Comparison of ENCODE assay signal across 10 mouse cellular contexts in the genomic region with DNA sequence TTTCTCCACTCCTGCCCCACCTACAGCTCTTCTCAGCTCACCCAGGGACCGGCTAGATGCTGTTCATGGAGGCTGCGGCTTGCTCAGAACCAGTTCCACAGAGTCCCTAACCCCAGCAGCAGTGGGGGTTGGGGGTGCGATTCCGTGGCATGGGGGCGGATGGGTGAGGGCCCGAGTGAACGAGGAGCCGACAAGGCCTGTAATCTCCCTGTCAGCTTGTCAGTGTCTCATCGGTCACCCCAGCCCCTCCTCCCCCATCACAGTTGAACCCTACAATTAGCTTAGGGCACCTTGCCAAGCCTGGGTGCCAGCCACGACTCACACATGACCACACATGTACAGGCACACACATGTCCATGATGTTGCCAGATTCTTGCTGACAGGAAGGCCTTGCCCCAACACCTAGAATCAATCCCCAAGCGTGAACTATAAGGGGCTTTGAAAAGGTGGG. TPM values are rescaled to one million over a fixed set of nuclear protein-coding genes. Genes with fewer than 3 reads are reported as not detected.
DNase-seq lines count a peak whose midpoint lies in the region; ATAC-seq and TF ChIP-seq lines count a peak whose summit lies in the region.
"Had no signal": no experiment of that assay in that cellular context is flagged by ENCODE, and none has a peak within 500 bp of the region (broad histone marks: within the 10 kb centered on the region; RNA-seq: fewer than 3 reads in every experiment).

No protein-coding gene starts in this region.

- no peaks in the 10 kb centered on the region for H3K9me3 ChIP-seq in liver, embryonic 11.5 days (ENCODE audit: control insufficient read depth, low read length)
- no peaks in the 10 kb centered on the region for H3K9me3 ChIP-seq in liver, postnatal 0 days (ENCODE audit: low read length)
- no peaks in the 10 kb centered on the region for H3K9me3 ChIP-seq in kidney, postnatal 0 days (replicated peaks; ENCODE audit: low read length)

- no peak for TF ChIP-seq CTCF in liver, postnatal 0 days (IDR thresholded peaks at IDR 0.05; ENCODE audit: low read depth)
- TF ChIP-seq CTCF in kidney, postnatal 0 days (IDR thresholded peaks at IDR 0.05; ENCODE audit: low read depth) = no peak
- TF ChIP-seq CTCF in small intestine, adult 2 months (IDR thresholded peaks at IDR 0.05; ENCODE audit: extremely low read depth, insufficient read length, insufficient replicate concordance, low read depth, low read length) = no peak

- peaks cover 70% of the 10 kb centered on the region for H3K4me1 ChIP-seq in liver, embryonic 11.5 days (replicated peaks; ENCODE audit: control insufficient read depth, insufficient read depth, low read length)
- H3K4me1 ChIP-seq in liver, postnatal 0 days (ENCODE audit: insufficient read depth) = peaks cover 77% of the 10 kb centered on the region
- H3K4me1 ChIP-seq in kidney, postnatal 0 days (replicated peaks; ENCODE audit: insufficient read depth, low read length) = peaks cover 75% of the 10 kb centered on the region
- peaks cover 55% of the 10 kb centered on the region for H3K4me1 ChIP-seq in small intestine, adult 2 months (ENCODE audit: control insufficient read depth, insufficient read depth, insufficient read length, low read length)

- peak overlapping the region; percentile 14; the same call in 1 of the 2 replicates for H3K27ac ChIP-seq in liver, embryonic 11.5 days (ENCODE audit: low read depth, low read length)
- H3K27ac ChIP-seq in liver, postnatal 0 days (ENCODE audit: low read depth) = no peak overlapping the region
- peak overlapping the region; percentile 62 for H3K27ac ChIP-seq in kidney, postnatal 0 days
- peak overlapping the region; percentile 17; the same call in 1 of the 2 replicates for H3K27ac ChIP-seq in small intestine, adult 2 months (ENCODE audit: insufficient read depth, low read depth, low read length)

- peaks cover 33% of the 10 kb centered on the region for H3K27me3 ChIP-seq in liver, embryonic 11.5 days (replicated peaks; ENCODE audit: control insufficient read depth, insufficient read depth, low read length)
- peaks cover 14% of the 10 kb centered on the region; the same call in 1 of the 2 replicates for H3K27me3 ChIP-seq in liver, postnatal 0 days (ENCODE audit: insufficient read depth, low read length)
- no peaks in the 10 kb centered on the region for H3K27me3 ChIP-seq in kidney, postnatal 0 days (ENCODE audit: insufficient read depth, low read length)
- H3K27me3 ChIP-seq in small intestine, adult 2 months (ENCODE audit: control insufficient read depth, insufficient read depth, low read length) = no peaks in the 10 kb centered on the region

- TF ChIP-seq POLR2A in small intestine, adult 2 months (IDR thresholded peaks at IDR 0.05; ENCODE audit: low read depth, low read length) = no peak

- H3K9ac ChIP-seq in liver, embryonic 11.5 days (ENCODE audit: low read depth, low read length) = no peak overlapping the region
- no peak overlapping the region for H3K9ac ChIP-seq in liver, postnatal 0 days (replicated peaks)
- H3K9ac ChIP-seq in kidney, postnatal 0 days (ENCODE audit: low read depth, low read length) = no peak overlapping the region; the same call in 1 of the 2 replicates

- TF ChIP-seq EP300 in liver, postnatal 0 days (IDR thresholded peaks at IDR 0.05; ENCODE audit: low read depth) = no peak

- H3K36me3 ChIP-seq in liver, embryonic 11.5 days (ENCODE audit: control insufficient read depth, insufficient read depth, low read length) = no peaks in the 10 kb centered on the region
- no peaks in the 10 kb centered on the region for H3K36me3 ChIP-seq in liver, postnatal 0 days (replicated peaks; ENCODE audit: insufficient read depth, low read length)
- H3K36me3 ChIP-seq in kidney, postnatal 0 days (ENCODE audit: insufficient read depth, low read length) = no peaks in the 10 kb centered on the region
- no peaks in the 10 kb centered on the region for H3K36me3 ChIP-seq in small intestine, adult 2 months (ENCODE audit: control insufficient read depth, insufficient read depth, low read length)

- 54% methylated on average over 11 of the region's 11 CpGs for WGBS in liver, embryonic 11.5 days
- 62% methylated on average over 11 of the region's 11 CpGs for WGBS in liver, postnatal 0 days (ENCODE audit: insufficient replicate concordance)
- WGBS in kidney, postnatal 0 days = 49% methylated on average over 11 of the region's 11 CpGs
- 57% methylated on average over 11 of the region's 11 CpGs for WGBS in small intestine, adult 2 months

- ATAC-seq in liver, embryonic 11.5 days (replicated peaks; ENCODE audit: low FRiP score) = no peak
- no peak for ATAC-seq in liver, postnatal 0 days
- ATAC-seq in kidney, postnatal 0 days (replicated peaks; ENCODE audit: low FRiP score, low read depth) = no peak
- ATAC-seq in megakaryocyte-erythroid progenitor cell, adult 5-6 weeks (replicated peaks; ENCODE audit: low FRiP score, low TSS enrichment, poor library complexity, severe bottlenecking) = no peak

- H3K4me2 ChIP-seq in liver, embryonic 11.5 days = 0 out of 2 replicates have a peak overlapping the region, but pooled peaks have one; percentile 17
- H3K4me2 ChIP-seq in liver, postnatal 0 days (ENCODE audit: low read depth, low read length) = no peak overlapping the region
- peak overlapping the region; percentile 7; the same call in 1 of the 2 replicates for H3K4me2 ChIP-seq in kidney, postnatal 0 days (ENCODE audit: low read length)

- H3K4me3 ChIP-seq in liver, embryonic 11.5 days (ENCODE audit: low read depth, low read length) = no peak overlapping the region
- no peak overlapping the region for H3K4me3 ChIP-seq in liver, postnatal 0 days (ENCODE audit: low read depth, low read length)
- H3K4me3 ChIP-seq in kidney, postnatal 0 days (replicated peaks; ENCODE audit: low read depth, low read length) = no peak overlapping the region
- no peak overlapping the region for H3K4me3 ChIP-seq in small intestine, adult 2 months (ENCODE audit: low read depth, low read length)

- peak; percentile 55 for DNase-seq in cerebellum, adult 11 months
- no peak for DNase-seq in cerebellum, postnatal 36 days
- DNase-seq in liver, embryonic 11.5 days (ENCODE audit: low spot score) = no peak
- no peak for DNase-seq in liver, postnatal 0 days
- DNase-seq in kidney, postnatal 0 days (ENCODE audit: low spot score) = no peak
- no peak for DNase-seq in gastrocnemius, postnatal 10 days
- DNase-seq: gastrocnemius, postnatal 36 days had no signal

RNA-seq across cellular contexts. Expression of gene Plxnb2, which starts 5.7 kb away (rescaled TPM):
- polyA plus RNA-seq in liver, embryonic 11.5 days (2014; fragmentation: Nextera tagmentation; extraction: Ambion mirVana) = 70.5 and 78.3 TPM in 2 replicates
- 27.2 and 29.7 TPM in 2 replicates for polyA plus RNA-seq in liver, postnatal 0 days (2015; fragmentation: Nextera tagmentation; extraction: Ambion mirVana)
- 126 and 130 TPM in 2 replicates for polyA plus RNA-seq in kidney, postnatal 0 days (2015; fragmentation: Nextera tagmentation; extraction: Ambion mirVana)
- 213 and 376 TPM in 2 replicates for polyA plus RNA-seq in small intestine, adult 2 months (2012; rRNA removed)
- total RNA-seq in megakaryocyte-erythroid progenitor cell, adult 5-6 weeks (2014; fragmentation: Nextera tagmentation) = 2.3 and 3.6 TPM in 2 replicates
- total RNA-seq in megakaryocyte-erythroid progenitor cell, adult 5-6 weeks (2017) = 0.34 and 1.7 TPM in 2 replicates
- 10 to 100 TPM; 28.9 to 43.0 TPM for total RNA-seq in gastrocnemius, postnatal 10 days (2021)

RNA-seq across cellular contexts. Expression of gene Dennd6b, which starts 21.4 kb away (rescaled TPM):
- 9.5 and 10.5 TPM in 2 replicates for polyA plus RNA-seq in liver, embryonic 11.5 days (2014; fragmentation: Nextera tagmentation; extraction: Ambion mirVana)
- 2.6 and 2.7 TPM in 2 replicates for polyA plus RNA-seq in liver, postnatal 0 days (2015; fragmentation: Nextera tagmentation; extraction: Ambion mirVana)
- polyA plus RNA-seq in kidney, postnatal 0 days (2015; fragmentation: Nextera tagmentation; extraction: Ambion mirVana) = 10.4 and 11.7 TPM in 2 replicates
- polyA plus RNA-seq in small intestine, adult 2 months (2012; rRNA removed) = 7.1 and 10.6 TPM in 2 replicates
- total RNA-seq in megakaryocyte-erythroid progenitor cell, adult 5-6 weeks (2014; fragmentation: Nextera tagmentation) = 9.8 and 14.1 TPM in 2 replicates
- 1.3 and 4.6 TPM in 2 replicates for total RNA-seq in megakaryocyte-erythroid progenitor cell, adult 5-6 weeks (2017)
- total RNA-seq in gastrocnemius, postnatal 10 days (2021) = 1 to 10 TPM; 4.5 to 7.0 TPM

RNA-seq across cellular contexts. Expression of gene Mapk11, which starts 25.5 kb away (rescaled TPM):
- 3.3 and 4.4 TPM in 2 replicates for polyA plus RNA-seq in liver, embryonic 11.5 days (2014; fragmentation: Nextera tagmentation; extraction: Ambion mirVana)
- polyA plus RNA-seq in liver, postnatal 0 days (2015; fragmentation: Nextera tagmentation; extraction: Ambion mirVana) = 0.66 and 0.81 TPM in 2 replicates
- polyA plus RNA-seq in kidney, postnatal 0 days (2015; fragmentation: Nextera tagmentation; extraction: Ambion mirVana) = 7.5 and 9.3 TPM in 2 replicates
- 2.3 and 3.2 TPM in 2 replicates for polyA plus RNA-seq in small intestine, adult 2 months (2012; rRNA removed)
- 0.11 TPM in 1 of 2 replicates, not detected in the other for total RNA-seq in megakaryocyte-erythroid progenitor cell, adult 5-6 weeks (2014; fragmentation: Nextera tagmentation)
- total RNA-seq in megakaryocyte-erythroid progenitor cell, adult 5-6 weeks (2017) = 0.27 and 3.5 TPM in 2 replicates
- total RNA-seq in gastrocnemius, postnatal 10 days (2021) = 1 to 10 TPM; 2.1 to 3.0 TPM

RNA-seq across cellular contexts. Expression of gene Mapk12, which starts 34.4 kb away (rescaled TPM):
- polyA plus RNA-seq in liver, embryonic 11.5 days (2014; fragmentation: Nextera tagmentation; extraction: Ambion mirVana) = 3.8 and 4.8 TPM in 2 replicates
- polyA plus RNA-seq in liver, postnatal 0 days (2015; fragmentation: Nextera tagmentation; extraction: Ambion mirVana) = 2.1 and 2.4 TPM in 2 replicates
- polyA plus RNA-seq in kidney, postnatal 0 days (2015; fragmentation: Nextera tagmentation; extraction: Ambion mirVana) = 12.3 and 13.5 TPM in 2 replicates
- polyA plus RNA-seq in small intestine, adult 2 months (2012; rRNA removed) = 2.0 and 2.4 TPM in 2 replicates
- not detected in 2 replicates for total RNA-seq in megakaryocyte-erythroid progenitor cell, adult 5-6 weeks (2014; fragmentation: Nextera tagmentation)
- 2.1 TPM in 1 of 2 replicates, not detected in the other for total RNA-seq in megakaryocyte-erythroid progenitor cell, adult 5-6 weeks (2017)
- 10 to 100 TPM; 76.0 to 77.1 TPM for total RNA-seq in gastrocnemius, postnatal 10 days (2021)
- total RNA-seq: common myeloid progenitor, adult 5-6 weeks had no signal

RNA-seq across cellular contexts. Expression of gene Ppp6r2, which starts 36.4 kb away (rescaled TPM):
- 25.0 and 31.6 TPM in 2 replicates for polyA plus RNA-seq in liver, embryonic 11.5 days (2014; fragmentation: Nextera tagmentation; extraction: Ambion mirVana)
- 13.9 and 18.1 TPM in 2 replicates for polyA plus RNA-seq in liver, postnatal 0 days (2015; fragmentation: Nextera tagmentation; extraction: Ambion mirVana)
- polyA plus RNA-seq in kidney, postnatal 0 days (2015; fragmentation: Nextera tagmentation; extraction: Ambion mirVana) = 25.9 and 26.8 TPM in 2 replicates
- polyA plus RNA-seq in small intestine, adult 2 months (2012; rRNA removed) = 73.9 and 252 TPM in 2 replicates
- 56.3 and 72.3 TPM in 2 replicates for total RNA-seq in megakaryocyte-erythroid progenitor cell, adult 5-6 weeks (2014; fragmentation: Nextera tagmentation)
- 29.4 and 145 TPM in 2 replicates for total RNA-seq in megakaryocyte-erythroid progenitor cell, adult 5-6 weeks (2017)
- 10 to 100 TPM; 60.1 to 61.9 TPM for total RNA-seq in gastrocnemius, postnatal 10 days (2021)
